Mouse (Mus musculus) c-Kit-positive CD71-positive TER-119-negative erythroid progenitor cells, embryonic 14.5 days (primary cell): ENCODE results near the gene Gm6882.
"Not testable (repeated sequence)": the region's sequence is repeated elsewhere in the genome, so short reads cannot be mapped to it uniquely, and the experiment has no call there.

ENCODE experiments used
- DNase-seq: peaks from one replicate; pipeline ENCODE4 v3.0.0-alpha.2; 2013; ENCODE audit warnings: low read depth

Gm6882 gene

GRCm38 (mm10) chr7:21432645-21433044 lies at the start of gene Gm6882:
Gene Gm6882 (minus strand): TSS chr7:21432745.
- not testable (repeated sequence) for DNase-seq
